Mouse (Mus musculus): Measurements from ENCODE around the gene Pagr1b. TPM values are rescaled to one million over a fixed set of nuclear protein-coding genes. Genes with fewer than 3 reads are reported as not detected.

The Pagr1b gene
- polyA plus RNA-seq, 1 experiment from 2014 or later: not detected

- Histone ChIP-seq H3K27ac (no peak overlapping the region), H3K27me3 (ENCODE audit: insufficient read depth, poor library complexity, severe bottlenecking) (no peaks in the 10 kb centered on the region)
Observed at GRCm38 (mm10) chr7:127007313-127008024, 8.8 kb downstream of the Pagr1b start.

GRCm38 (mm10) chr7:127004122-127004875, 12.0 kb downstream of the Pagr1b start:
- no peaks in the 10 kb centered on the region for H3K9me3 ChIP-seq
- no peak overlapping the region for H3K4me3 ChIP-seq
- 0 out of 2 replicates have a peak, but pooled peaks cover 3% of the 10 kb centered on the region for H3K36me3 ChIP-seq
- no peaks in the 10 kb centered on the region for H3K27me3 ChIP-seq (ENCODE audit: insufficient read depth, poor library complexity, severe bottlenecking)
- H3K27ac ChIP-seq: no peak overlapping the region
- H3K4me1 ChIP-seq: peaks cover 18% of the 10 kb centered on the region
- 79% methylated on average over 4 of the region's 4 CpGs for WGBS
- no peak for DNase-seq (ENCODE audit: low spot score)

More at GRCm38 (mm10) chr7:127007313-127008024, 8.8 kb downstream of the Pagr1b start:
- H3K4me3 ChIP-seq: no peak overlapping the region
- H3K36me3 ChIP-seq: peaks cover 3% of the 10 kb centered on the region
- DNase-seq (ENCODE audit: low spot score): no peak
- 83% methylated on average over 6 of the region's 6 CpGs for WGBS
- peaks cover 20% of the 10 kb centered on the region for H3K4me1 ChIP-seq
- no peaks in the 10 kb centered on the region for H3K9me3 ChIP-seq

GRCm38 (mm10) chr7:127003620-127004019, 12.7 kb downstream of the Pagr1b start:
- Histone ChIP-seq H3K27ac (no peak overlapping the region), H3K4me1 (peaks cover 12% of the 10 kb centered on the region), H3K4me3 (no peak overlapping the region), H3K36me3 (0 out of 2 replicates have a peak, but pooled peaks cover 3% of the 10 kb centered on the region), H3K27me3 (ENCODE audit: insufficient read depth, poor library complexity, severe bottlenecking) (no peaks in the 10 kb centered on the region), H3K9me3 (no peaks in the 10 kb centered on the region)
- WGBS: 86% methylated on average over 5 of the region's 5 CpGs
- no peak for DNase-seq (ENCODE audit: low spot score)

- no peak overlapping the region for H3K27ac ChIP-seq
- H3K36me3 ChIP-seq: peaks cover 10% of the 10 kb centered on the region; the same call in 1 of the 2 replicates
- H3K9me3 ChIP-seq: no peaks in the 10 kb centered on the region
- no peak for DNase-seq (ENCODE audit: low spot score)
- H3K27me3 ChIP-seq (ENCODE audit: insufficient read depth, poor library complexity, severe bottlenecking): no peaks in the 10 kb centered on the region
- H3K4me1 ChIP-seq: no peaks in the 10 kb centered on the region
- no peak overlapping the region for H3K4me3 ChIP-seq
- WGBS: 68% methylated on average over 10 of the region's 10 CpGs
Observed at GRCm38 (mm10) chr7:126999568-126999967, 16.7 kb downstream of the Pagr1b start.

- Histone ChIP-seq H3K9me3 (no peaks in the 10 kb centered on the region), H3K27me3 (ENCODE audit: insufficient read depth, poor library complexity, severe bottlenecking) (no peaks in the 10 kb centered on the region), H3K36me3 (peaks cover 9% of the 10 kb centered on the region; the same call in 1 of the 2 replicates), H3K27ac (no peak overlapping the region), H3K4me3 (no peak overlapping the region), H3K4me1 (no peaks in the 10 kb centered on the region)
- DNase-seq (ENCODE audit: low spot score): no peak
- WGBS: 79% methylated on average over 4 of the region's 4 CpGs
Observed at GRCm38 (mm10) chr7:126996449-126996848, 19.8 kb downstream of the Pagr1b start.

- Histone ChIP-seq H3K36me3 (peaks cover 6% of the 10 kb centered on the region; the same call in 1 of the 2 replicates), H3K4me3 (no peak overlapping the region), H3K27me3 (ENCODE audit: insufficient read depth, poor library complexity, severe bottlenecking) (peaks cover 19% of the 10 kb centered on the region; the same call in 1 of the 2 replicates), H3K27ac (no peak overlapping the region), H3K4me1 (0 out of 2 replicates have a peak, but pooled peaks cover 12% of the 10 kb centered on the region), H3K9me3 (no peaks in the 10 kb centered on the region)
- WGBS: 66% methylated on average over 8 of the region's 8 CpGs
- no peak for DNase-seq (ENCODE audit: low spot score)
Observed at GRCm38 (mm10) chr7:126988816-126989215, 27.5 kb downstream of the Pagr1b start.

GRCm38 (mm10) chr7:126986319-126986718, 30.0 kb downstream of the Pagr1b start:
- Histone ChIP-seq H3K36me3 (peaks cover 6% of the 10 kb centered on the region; the same call in 1 of the 2 replicates), H3K4me3 (no peak overlapping the region), H3K4me1 (0 out of 2 replicates have a peak, but pooled peaks cover 12% of the 10 kb centered on the region), H3K27me3 (ENCODE audit: insufficient read depth, poor library complexity, severe bottlenecking) (peaks cover 19% of the 10 kb centered on the region; the same call in 1 of the 2 replicates), H3K9me3 (no peaks in the 10 kb centered on the region), H3K27ac (no peak overlapping the region)
- 37% methylated on average over 9 of the region's 9 CpGs for WGBS
- no peak for DNase-seq (ENCODE audit: low spot score)

- 41% methylated on average over 10 of the region's 10 CpGs for WGBS
- no peak for DNase-seq (ENCODE audit: low spot score)
- no peak overlapping the region for H3K4me3 ChIP-seq
- H3K9me3 ChIP-seq: no peaks in the 10 kb centered on the region
- H3K27me3 ChIP-seq (ENCODE audit: insufficient read depth, poor library complexity, severe bottlenecking): peaks cover 19% of the 10 kb centered on the region; the same call in 1 of the 2 replicates
- 0 out of 2 replicates have a peak, but pooled peaks cover 12% of the 10 kb centered on the region for H3K4me1 ChIP-seq
- H3K36me3 ChIP-seq: peaks cover 20% of the 10 kb centered on the region
- H3K27ac ChIP-seq: 0 out of 2 replicates have a peak overlapping the region, but pooled peaks have one; percentile 3
Observed at GRCm38 (mm10) chr7:126984667-126985444, 31.4 kb downstream of the Pagr1b start.

GRCm38 (mm10) chr7:126983113-126983512, 33.2 kb downstream of the Pagr1b start:
- Histone ChIP-seq H3K9me3 (no peaks in the 10 kb centered on the region), H3K4me1 (0 out of 2 replicates have a peak, but pooled peaks cover 15% of the 10 kb centered on the region), H3K27me3 (ENCODE audit: insufficient read depth, poor library complexity, severe bottlenecking) (peaks cover 6% of the 10 kb centered on the region; the same call in 1 of the 2 replicates), H3K36me3 (peaks cover 31% of the 10 kb centered on the region), H3K27ac (no peak overlapping the region), H3K4me3 (no peak overlapping the region)
- DNase-seq (ENCODE audit: low spot score): no peak
- 73% methylated on average over 7 of the region's 7 CpGs for WGBS

- DNase-seq (ENCODE audit: low spot score): no peak
- no peak overlapping the region for H3K4me3 ChIP-seq
- H3K36me3 ChIP-seq: peaks cover 36% of the 10 kb centered on the region
- H3K27me3 ChIP-seq (ENCODE audit: insufficient read depth, poor library complexity, severe bottlenecking): peaks cover under 1% of the 10 kb centered on the region; the same call in 1 of the 2 replicates
- no peak overlapping the region for H3K27ac ChIP-seq
- peaks cover 18% of the 10 kb centered on the region for H3K4me1 ChIP-seq
- H3K9me3 ChIP-seq: no peaks in the 10 kb centered on the region
- 71% methylated on average over 4 of the region's 4 CpGs for WGBS
Observed at GRCm38 (mm10) chr7:126982054-126982453, 34.2 kb downstream of the Pagr1b start.

- H3K9me3 ChIP-seq: no peaks in the 10 kb centered on the region
- no peak overlapping the region for H3K27ac ChIP-seq
- H3K27me3 ChIP-seq (ENCODE audit: insufficient read depth, poor library complexity, severe bottlenecking): no peaks in the 10 kb centered on the region
- WGBS: 77% methylated on average over 2 of the region's 2 CpGs
- peaks cover 36% of the 10 kb centered on the region for H3K36me3 ChIP-seq
- H3K4me3 ChIP-seq: no peak overlapping the region
- no peak for DNase-seq (ENCODE audit: low spot score)
- H3K4me1 ChIP-seq: peaks cover 21% of the 10 kb centered on the region
Observed at GRCm38 (mm10) chr7:126981601-126982000, 34.7 kb downstream of the Pagr1b start.

- DNase-seq (ENCODE audit: low spot score): no peak
- Histone ChIP-seq H3K27me3 (ENCODE audit: insufficient read depth, poor library complexity, severe bottlenecking) (no peaks in the 10 kb centered on the region), H3K4me3 (no peak overlapping the region), H3K4me1 (peaks cover 16% of the 10 kb centered on the region), H3K36me3 (peaks cover 36% of the 10 kb centered on the region), H3K9me3 (no peaks in the 10 kb centered on the region), H3K27ac (no peak overlapping the region)
- 89% methylated on average over 6 of the region's 6 CpGs for WGBS
Observed at GRCm38 (mm10) chr7:126978841-126979240, 37.4 kb downstream of the Pagr1b start.

Data from heart, embryonic 10.5 days (tissue).